Mouse (Mus musculus): ENCODE data around the gene Usp12.

Usp12 gene

GRCm38 (mm10) chr5:146699433-146700019 lies 95.3 kb downstream of the Usp12 start:
- POLR2A ChIA-PET, result interaction anchor here in 2 of 4 experiments (0.7 to 1.8 kb wide), 5 partner anchors 20 to 202 kb away, joined by 3 to 11 read pairs (median 7); no protein-coding TSS in a partner anchor
- CTCF ChIA-PET, result interaction anchor here in 3 of 4 experiments (0.6 to 2.0 kb wide), 3 partner anchors 8 to 742 kb away, joined by 4 to 5 read pairs (median 4); no protein-coding TSS in a partner anchor

GRCm38 (mm10) chr5:146695543-146695942 lies 99.3 kb downstream of the Usp12 start:
- ChIA-PET POLR2A (interaction anchor here in 2 of 4 experiments (0.6 to 1.1 kb wide), 2 partner anchors 12 to 632 kb away, joined by 3 to 4 read pairs; no protein-coding TSS in a partner anchor), CTCF (interaction anchor here in 1 of 4 experiments (0.6 to 1.2 kb wide), 4 partner anchors 11 to 59 kb away, joined by 3 to 6 read pairs (median 3); no protein-coding TSS in a partner anchor)

- CTCF ChIA-PET, result interaction anchor here in 2 of 4 experiments (1.5 to 2.9 kb wide), 5 partner anchors 13 to 215 kb away, joined by 4 to 12 read pairs (median 7); no protein-coding TSS in a partner anchor
- POLR2A ChIA-PET, result interaction anchor here in 2 of 4 experiments (0.6 to 1.4 kb wide), 3 partner anchors 20 to 142 kb away, joined by 3 to 4 read pairs (median 4); no protein-coding TSS in a partner anchor
These were observed 101.8 kb downstream of the Usp12 start for GRCm38 (mm10) chr5:146692976-146693361.

GRCm38 (mm10) chr5:146692361-146692975 lies 102.3 kb downstream of the Usp12 start:
- POLR2A ChIA-PET, result interaction anchor here in 3 of 4 experiments (0.6 to 1.6 kb wide), 11 partner anchors 13 to 212 kb away, joined by 3 to 4 read pairs (median 3); partner anchors contain the start of gene Rasl11a (in 1 of the 3)
- CTCF ChIA-PET, result interaction anchor here (0.6 to 2.9 kb wide), 30 partner anchors 8 to 620 kb away, joined by 3 to 22 read pairs (median 5); no protein-coding TSS in a partner anchor

- ChIA-PET CTCF (interaction anchor here (0.6 to 2.9 kb wide), 33 partner anchors 8 to 621 kb away, joined by 3 to 22 read pairs (median 4); no protein-coding TSS in a partner anchor), POLR2A (interaction anchor here (0.6 to 1.6 kb wide), 14 partner anchors 13 to 1576 kb away, joined by 3 to 4 read pairs (median 3); partner anchors contain the start of gene Rasl11a (in 1 of the 4))
These were observed 103.1 kb downstream of the Usp12 start for GRCm38 (mm10) chr5:146691745-146692144.

GRCm38 (mm10) chr5:146687541-146688313 lies 107.1 kb downstream of the Usp12 start:
- ChIA-PET POLR2A (interaction anchor here in 1 of 4 experiments (1.0 to 2.1 kb wide), 3 partner anchors 8 to 70 kb away, joined by 3 to 6 read pairs (median 4); no protein-coding TSS in a partner anchor), CTCF (no interaction called here)

GRCm38 (mm10) chr5:146686954-146687353 lies 107.9 kb downstream of the Usp12 start:
- POLR2A ChIA-PET, result interaction anchor here in 3 of 4 experiments (0.6 to 1.5 kb wide), 4 partner anchors 12 to 152 kb away, joined by 3 read pairs; no protein-coding TSS in a partner anchor
- CTCF ChIA-PET, result interaction anchor here in 2 of 4 experiments (1.4 to 1.8 kb wide), 2 partner anchors 12 to 221 kb away, joined by 5 to 6 read pairs; no protein-coding TSS in a partner anchor

Measured in embryonic stem cell, embryonic (primary cell).